Mouse (Mus musculus): ENCODE measurements around the gene Cldn34b4. TPM values are rescaled to one million over a fixed set of nuclear protein-coding genes. Genes with fewer than 3 reads are reported as not detected.

The Cldn34b4 gene
- total RNA-seq (2021), result not detected
- long read RNA-seq, experiment 1, result 0 reads
- long read RNA-seq, experiment 2, result 0 reads

GRCm38 (mm10) chrX:76393050-76393449 is at the start of gene Cldn34b4:
Gene Cldn34b4 (plus strand): TSS chrX:76393350.
- intact Hi-C loops (cut with DNase I), result no loop called here
- no peak for DNase-seq

Other genes with a start within 250 kb of the Cldn34b4 start
- gene Cldn34b3, start 129.0 kb upstream of the Cldn34b4 start, total RNA-seq (2021), result not detected
- gene Cldn34d, start 209.6 kb downstream of the Cldn34b4 start, total RNA-seq (2021), result not detected

All from gastrocnemius, postnatal 36 days (tissue).